Mouse (Mus musculus) CD4-positive, CD25-positive, alpha-beta regulatory T cell (primary cell): ENCODE data around the gene Gm17622. TPM values are rescaled to one million over a fixed set of nuclear protein-coding genes. Genes with fewer than 3 reads are reported as not detected.

ENCODE experiments used
- polyA plus RNA-seq: library from polyadenylated mRNA; unstranded; fragments of 100-300 nt; shearing (Covaris generic); gene quantifications from one replicate; pipeline ENCODE4 v1.2.1, GENCODE M21; 2017

Gene Gm17622
- not detected for polyA plus RNA-seq

DNA sequence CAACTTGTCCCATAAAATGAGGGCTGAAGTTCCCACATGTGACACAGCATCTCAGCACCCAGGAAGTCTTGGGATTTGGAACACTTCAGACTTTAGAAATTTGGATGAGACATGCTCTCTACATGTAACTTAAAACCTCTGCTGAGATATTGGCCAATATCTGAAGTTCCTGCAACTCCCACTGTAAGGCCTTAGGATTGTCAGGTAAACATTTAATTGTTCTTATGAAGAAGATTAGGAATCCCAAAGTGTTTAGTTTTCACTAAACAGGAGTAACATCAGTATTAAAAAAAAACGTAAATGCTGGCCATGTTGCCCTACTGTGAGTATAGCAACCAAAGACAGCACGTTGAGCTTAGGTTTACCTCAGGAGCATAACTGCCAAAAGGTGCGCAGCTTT lies at the start of gene Gm17622:
Gm17622 (plus strand) TSS at position 301 of the 400 bp plus-strand sequence.

DNA sequence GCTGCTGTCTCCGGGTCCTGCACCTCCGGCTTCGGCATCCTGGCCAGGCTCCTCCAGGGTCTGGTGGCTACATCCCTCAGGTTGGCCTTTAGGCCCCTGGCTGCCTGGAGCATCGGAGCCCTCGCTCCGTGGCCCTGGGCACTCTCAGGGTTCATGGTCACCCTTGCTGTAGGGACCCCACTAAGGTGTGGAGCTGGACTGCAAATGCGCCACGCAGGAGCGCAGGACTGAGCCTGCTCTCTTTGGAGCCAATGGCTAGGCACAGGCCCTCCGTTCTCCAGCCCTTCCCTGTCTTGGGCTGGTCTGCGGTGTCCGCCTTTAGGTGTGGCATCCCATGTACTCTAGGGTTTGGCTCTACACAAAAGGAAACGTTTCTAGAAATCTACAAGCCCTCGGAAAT lies 19.6 kb upstream of the Gm17622 start, which contains the start of gene Ankdd1b:
Ankdd1b (minus strand) TSS at position 242 of the 400 bp plus-strand sequence.

Other genes with a start within 250 kb of the Gm17622 start
- 25.1 TPM for gene Poc5, start 102.4 kb upstream of the Gm17622 start, polyA plus RNA-seq
- not detected for gene Ankdd1b, start 19.5 kb upstream of the Gm17622 start, polyA plus RNA-seq
- 16.7 TPM for gene Polk, start 51.8 kb downstream of the Gm17622 start, polyA plus RNA-seq
- 32.5 TPM for gene Col4a3bp, start 51.9 kb downstream of the Gm17622 start, polyA plus RNA-seq
- 61.7 TPM for gene Hmgcr, start 180.2 kb downstream of the Gm17622 start, polyA plus RNA-seq